27 mouse cellular contexts compared by ENCODE assay signal in genomic region chrX:141494545-141494944, GRCm38 (mm10). TPM values are rescaled to one million over a fixed set of nuclear protein-coding genes. Genes with fewer than 3 reads are reported as not detected.
"Had no signal": no experiment of that assay in that cellular context is flagged by ENCODE, and none has a peak within 500 bp of the region (broad histone marks: within the 10 kb centered on the region; RNA-seq: fewer than 3 reads in every experiment).

No protein-coding gene starts in this region.

- H3K27ac ChIP-seq: gastrocnemius, adult 2 months; heart, embryonic 10.5 days; hindbrain, embryonic 10.5 days; hindbrain, embryonic 12.5 days; hindbrain, embryonic 15.5 days; hindbrain, postnatal 0 days; kidney, embryonic 15.5 days; kidney, postnatal 0 days; left cerebral cortex, adult 2 months; limb, embryonic 10.5 days; limb, embryonic 12.5 days; liver, embryonic 13.5 days; liver, embryonic 15.5 days had no signal

- H3K4me1 ChIP-seq: heart, embryonic 10.5 days; heart, embryonic 12.5 days; hindbrain, embryonic 10.5 days; hindbrain, embryonic 12.5 days; hindbrain, embryonic 15.5 days; kidney, embryonic 15.5 days; limb, embryonic 10.5 days; limb, embryonic 12.5 days; liver, embryonic 13.5 days; liver, embryonic 15.5 days had no signal

- H3K4me3 ChIP-seq: gastrocnemius, adult 2 months; heart, embryonic 10.5 days; heart, embryonic 12.5 days; hindbrain, embryonic 10.5 days; hindbrain, embryonic 12.5 days; hindbrain, embryonic 15.5 days; kidney, embryonic 15.5 days; left cerebral cortex, adult 2 months; limb, embryonic 10.5 days; limb, embryonic 12.5 days; liver, embryonic 13.5 days; liver, embryonic 15.5 days had no signal

- DNase-seq: gastrocnemius, adult 2 months; gastrocnemius, postnatal 10 days; gastrocnemius, postnatal 25 days; heart, adult 18-20 months; heart, postnatal 10 days; heart, postnatal 4 days; kidney, adult 11 months; kidney, adult 2 months; kidney, adult 9 months; kidney, postnatal 14 days; kidney, postnatal 36 days; layer of hippocampus, adult 9-11 months; liver; liver, embryonic 13.5 days had no signal

RNA-seq across cellular contexts. Expression of gene Col4a5, which starts 19.4 kb away (rescaled TPM):
- total RNA-seq: granulocyte monocyte progenitor cell, adult 5-6 weeks had no signal

RNA-seq across cellular contexts. Expression of gene Col4a6, which starts 20.7 kb away (rescaled TPM):
- total RNA-seq: granulocyte monocyte progenitor cell, adult 5-6 weeks had no signal
